Mouse (Mus musculus) lung, adult 2 months (tissue): ENCODE measurements at regions not wholly inside any gene's neighbourhood (a gene's known extent, or its start where the extent isn't known, plus 50 kb on each side); places are given as distances from the start of the nearest gene placed in this dataset.

Experiments
- CTCF ChIP-seq: fragments of 200-500 bp; IDR thresholded peaks from 2 replicates; pipeline ENCODE4 v1.5.1; 2011; ENCODE audit warnings: mild to moderate bottlenecking, low read length, control low read depth; ENCODE audit not compliant: insufficient read depth
- POLR2A ChIP-seq: fragments of 200-500 bp; IDR thresholded peaks from 2 replicates; pipeline ENCODE4 v1.6.1; 2011; ENCODE audit warnings: low read depth, mild to moderate bottlenecking, control low read depth, low read length, borderline replicate concordance; ENCODE audit errors: extremely low read depth

DNA sequence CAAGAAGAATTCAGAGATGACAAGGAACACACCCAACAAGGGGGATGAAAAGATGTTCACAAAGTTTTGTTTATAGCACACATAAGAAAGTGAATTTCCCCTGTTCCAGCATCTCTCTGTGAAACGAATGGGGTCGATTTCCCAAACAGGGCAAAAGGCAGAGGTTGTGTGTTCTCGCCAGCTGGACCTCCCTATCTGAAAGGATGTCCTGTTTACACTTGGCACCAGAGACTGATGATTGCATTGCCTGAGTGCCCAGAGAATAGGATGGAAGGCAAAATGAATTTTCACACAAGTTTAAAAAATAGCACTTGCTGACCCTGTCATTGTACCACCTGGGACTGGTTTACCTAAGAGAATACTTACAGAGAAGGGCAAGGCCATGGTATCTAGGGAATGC lies 149.2 kb upstream of the Dph6 start:
- TF ChIP-seq CTCF: no peak
- TF ChIP-seq POLR2A: no peak
